ENCODE assay signal across 8 mouse cellular contexts in the genomic region with DNA sequence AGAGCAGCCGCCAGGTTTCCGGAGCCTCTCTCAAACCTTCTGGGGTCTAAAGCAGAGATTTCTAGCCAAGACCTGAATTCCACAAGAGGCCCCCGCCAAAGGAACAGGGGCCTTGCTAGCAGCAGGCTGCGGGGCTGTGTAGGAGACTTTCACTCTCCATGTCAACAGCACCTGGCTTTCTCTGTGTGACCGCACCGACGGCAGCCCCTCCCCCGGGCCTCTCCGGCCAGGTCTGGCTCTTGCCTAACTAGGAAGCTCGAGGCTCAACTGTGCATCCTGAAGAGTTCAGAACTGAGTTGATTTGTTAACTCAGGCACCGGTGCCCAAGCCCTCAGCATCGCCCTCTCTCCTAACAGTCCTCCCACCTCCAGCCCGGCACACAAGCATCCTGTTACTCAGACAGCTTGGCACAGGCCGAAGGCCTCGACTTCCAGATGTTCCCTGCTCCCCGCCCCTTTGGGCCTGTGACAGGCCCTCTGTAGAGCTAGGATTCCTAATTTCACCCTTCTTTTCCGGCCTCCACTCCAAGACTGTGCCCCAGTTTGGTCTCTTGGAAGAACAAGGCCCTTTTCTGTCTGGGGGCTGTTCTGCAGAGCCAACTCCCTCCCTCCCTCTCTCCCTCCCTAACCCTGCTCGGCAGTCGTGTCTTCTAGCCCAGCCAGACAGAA.
DNase-seq lines count a peak whose midpoint lies in the region; ATAC-seq and TF ChIP-seq lines count a peak whose summit lies in the region.
"Had no signal": no experiment of that assay in that cellular context is flagged by ENCODE, and none has a peak within 500 bp of the region (broad histone marks: within the 10 kb centered on the region; RNA-seq: fewer than 3 reads in every experiment).

No protein-coding gene starts in this region.

- peaks cover 58% of the 10 kb centered on the region for H3K4me1 ChIP-seq in embryonic facial prominence, embryonic 15.5 days
- H3K4me1 ChIP-seq in heart, adult 2 months (ENCODE audit: control insufficient read depth, insufficient read depth, low read length) = peaks cover 3% of the 10 kb centered on the region; the same call in 1 of the 2 replicates
- H3K4me1 ChIP-seq in midbrain, embryonic 10.5 days = peaks cover 36% of the 10 kb centered on the region

- H3K27ac ChIP-seq in embryonic facial prominence, embryonic 15.5 days (replicated peaks) = peak overlapping the region; percentile 99
- H3K27ac ChIP-seq in heart, adult 2 months = peak overlapping the region; percentile 63
- peak overlapping the region; percentile 77 for H3K27ac ChIP-seq in midbrain, embryonic 10.5 days (replicated peaks)

- intact Hi-C loops in heart, adult 2 months (cut with DNase I) = loop anchor here (5.0 kb wide), 2 partner anchors 74 to 106 kb away; no protein-coding TSS in a partner anchor
- intact Hi-C loops in left cerebral cortex, postnatal 36 days (cut with DNase I) = loop anchor here (5.0 to 10.0 kb wide), 4 partner anchors 36 to 108 kb away; no protein-coding TSS in a partner anchor

- peak overlapping the region; percentile 27 for H3K4me3 ChIP-seq in embryonic facial prominence, embryonic 15.5 days (replicated peaks)
- no peak overlapping the region for H3K4me3 ChIP-seq in heart, adult 2 months
- H3K4me3 ChIP-seq in midbrain, embryonic 10.5 days = no peak overlapping the region
- H3K4me3 ChIP-seq: erythroblast, embryonic 14.5 days had no signal

- no peak overlapping the region for H3K9ac ChIP-seq in embryonic facial prominence, embryonic 15.5 days
- peak overlapping the region; percentile 36; the same call in 1 of the 2 replicates for H3K9ac ChIP-seq in heart, adult 2 months (ENCODE audit: low read depth, low read length)

- H3K79me2 ChIP-seq in heart, adult 2 months (replicated peaks; ENCODE audit: control insufficient read depth, insufficient read depth, low read length) = no peaks in the 10 kb centered on the region

- no peaks in the 10 kb centered on the region for H3K27me3 ChIP-seq in embryonic facial prominence, embryonic 15.5 days
- H3K27me3 ChIP-seq in heart, adult 2 months (ENCODE audit: control insufficient read depth, insufficient read depth, low read length) = no peaks in the 10 kb centered on the region
- no peaks in the 10 kb centered on the region for H3K27me3 ChIP-seq in midbrain, embryonic 10.5 days (ENCODE audit: low read depth, poor library complexity, severe bottlenecking)

- H3K4me2 ChIP-seq in embryonic facial prominence, embryonic 15.5 days (replicated peaks) = peak overlapping the region; percentile 46

- peak; percentile 62 for DNase-seq in brain, embryonic 18.5 days (ENCODE audit: low read depth, low spot score)
- peak; percentile 82 to 88 for DNase-seq in heart, adult 2 months
- peak; percentile 65 for DNase-seq in kidney, adult 11 months
- peak; percentile 64 to 74 for DNase-seq in left cerebral cortex, postnatal 36 days (ENCODE audit: low spot score in 2 of 2)
- DNase-seq in midbrain, embryonic 10.5 days (ENCODE audit: low spot score) = peak; percentile 49
- peak; percentile 19 to 24 for DNase-seq in spleen, postnatal 36 days (ENCODE audit: low spot score in 2 of 2)

- ATAC-seq in embryonic facial prominence, embryonic 15.5 days (ENCODE audit: insufficient number of reproducible peaks, low FRiP score, low TSS enrichment, low read depth) = peak; percentile 89

- 2% methylated on average over 19 of the region's 19 CpGs for WGBS in embryonic facial prominence, embryonic 15.5 days
- WGBS in heart, adult 2 months = 30% methylated on average over 19 of the region's 19 CpGs
- 18% methylated on average over 19 of the region's 19 CpGs for WGBS in midbrain, embryonic 10.5 days

- TF ChIP-seq EP300 in heart, adult 2 months (IDR thresholded peaks at IDR 0.05; ENCODE audit: insufficient read depth, low read depth, low read length) = no peak

- no peaks in the 10 kb centered on the region for H3K9me3 ChIP-seq in embryonic facial prominence, embryonic 15.5 days (replicated peaks)
- no peaks in the 10 kb centered on the region for H3K9me3 ChIP-seq in midbrain, embryonic 10.5 days (replicated peaks)

- H3K36me3 ChIP-seq in embryonic facial prominence, embryonic 15.5 days = no peaks in the 10 kb centered on the region
- H3K36me3 ChIP-seq in heart, adult 2 months (ENCODE audit: control insufficient read depth, insufficient read depth, low read length) = no peaks in the 10 kb centered on the region; the same call in 1 of the 2 replicates
- no peaks in the 10 kb centered on the region for H3K36me3 ChIP-seq in midbrain, embryonic 10.5 days

- TF ChIP-seq POLR2A in heart, adult 2 months (IDR thresholded peaks at IDR 0.05; ENCODE audit: insufficient read depth, low read depth, low read length) = peak; percentile 25

- TF ChIP-seq CTCF in heart, adult 2 months (IDR thresholded peaks at IDR 0.05) = no peak

Comparison
In these comparisons a context has a peak if more than half of its experiments do, and no peak if none do; other contexts are left out.
1. DNase-seq: peak in every context shown above with its lines; median percentile 85 in heart, adult 2 months; 69 in left cerebral cortex, postnatal 36 days; 65 in kidney, adult 11 months; 62 in brain, embryonic 18.5 days; 49 in midbrain, embryonic 10.5 days; 22 in spleen, postnatal 36 days.